In genomic region chr14:79562745-79563144, GRCm38 (mm10) we compare ENCODE assay signal across 8 mouse cellular contexts. TPM values are rescaled to one million over a fixed set of nuclear protein-coding genes. Genes with fewer than 3 reads are reported as not detected.
DNase-seq lines count a peak whose midpoint lies in the region; ATAC-seq and TF ChIP-seq lines count a peak whose summit lies in the region.

No protein-coding gene starts in this region.

- H3K27ac ChIP-seq in forebrain, embryonic 10.5 days: no peak overlapping the region
- no peak overlapping the region for H3K27ac ChIP-seq in forebrain, embryonic 15.5 days (replicated peaks)
- H3K27ac ChIP-seq in embryonic facial prominence, embryonic 10.5 days (replicated peaks): no peak overlapping the region
- no peak overlapping the region for H3K27ac ChIP-seq in limb, embryonic 14.5 days (replicated peaks; ENCODE audit: low read depth, low read length)

- no peak overlapping the region for H3K9ac ChIP-seq in forebrain, embryonic 15.5 days (replicated peaks)
- H3K9ac ChIP-seq in limb, embryonic 14.5 days (ENCODE audit: low read depth, low read length, severe bottlenecking): no peak overlapping the region

- H3K9me3 ChIP-seq in forebrain, embryonic 10.5 days: no peaks in the 10 kb centered on the region
- no peaks in the 10 kb centered on the region for H3K9me3 ChIP-seq in forebrain, embryonic 15.5 days
- no peaks in the 10 kb centered on the region for H3K9me3 ChIP-seq in embryonic facial prominence, embryonic 10.5 days
- no peaks in the 10 kb centered on the region for H3K9me3 ChIP-seq in limb, embryonic 14.5 days (ENCODE audit: control insufficient read depth, low read length)

- 0 out of 2 replicates have a peak, but pooled peaks cover 3% of the 10 kb centered on the region for H3K36me3 ChIP-seq in forebrain, embryonic 10.5 days (replicated peaks)
- no peaks in the 10 kb centered on the region for H3K36me3 ChIP-seq in forebrain, embryonic 15.5 days
- peaks cover 7% of the 10 kb centered on the region; the same call in 1 of the 2 replicates for H3K36me3 ChIP-seq in embryonic facial prominence, embryonic 10.5 days (replicated peaks)
- H3K36me3 ChIP-seq in limb, embryonic 14.5 days (ENCODE audit: control insufficient read depth, insufficient read depth, low read length): peaks cover 17% of the 10 kb centered on the region; the same call in 1 of the 2 replicates

- no peak for ATAC-seq in forebrain, embryonic 15.5 days (replicated peaks)
- ATAC-seq in limb, embryonic 14.5 days (ENCODE audit: low FRiP score, low read depth): no peak

- H3K4me3 ChIP-seq in forebrain, embryonic 10.5 days: no peak overlapping the region
- H3K4me3 ChIP-seq in forebrain, embryonic 15.5 days: no peak overlapping the region
- no peak overlapping the region for H3K4me3 ChIP-seq in embryonic facial prominence, embryonic 10.5 days
- H3K4me3 ChIP-seq in limb, embryonic 14.5 days (replicated peaks; ENCODE audit: low read length): no peak overlapping the region

- 22% methylated on average over 5 of the region's 5 CpGs for WGBS in forebrain, embryonic 10.5 days
- WGBS in forebrain, embryonic 15.5 days: 33% methylated on average over 5 of the region's 5 CpGs
- 19% methylated on average over 5 of the region's 5 CpGs for WGBS in embryonic facial prominence, embryonic 10.5 days
- WGBS in limb, embryonic 14.5 days: 22% methylated on average over 5 of the region's 5 CpGs

- no peak overlapping the region for H3K4me2 ChIP-seq in forebrain, embryonic 15.5 days (replicated peaks)
- H3K4me2 ChIP-seq in limb, embryonic 14.5 days (replicated peaks; ENCODE audit: low read depth, low read length, severe bottlenecking): no peak overlapping the region

- peak; percentile 35 for DNase-seq in forebrain, embryonic 10.5 days (ENCODE audit: extremely low spot score, low spot score)
- DNase-seq in 416B (ENCODE audit: low read depth): peak; percentile 68
- peak; percentile 66 for DNase-seq in adrenal gland, postnatal 10 days
- DNase-seq in embryonic facial prominence, embryonic 10.5 days (ENCODE audit: low spot score): peak; percentile 57
- DNase-seq in heart, postnatal 10 days: peak; percentile 67 to 74
- peak; percentile 67 for DNase-seq in limb, embryonic 14.5 days (ENCODE audit: low spot score)
- DNase-seq in natural killer cell, adult 2 months (ENCODE audit: low spot score in 2 of 2): peak; percentile 37 to 55

- H3K27me3 ChIP-seq in forebrain, embryonic 10.5 days (ENCODE audit: poor library complexity, severe bottlenecking): no peaks in the 10 kb centered on the region
- H3K27me3 ChIP-seq in forebrain, embryonic 15.5 days: no peaks in the 10 kb centered on the region
- no peaks in the 10 kb centered on the region for H3K27me3 ChIP-seq in embryonic facial prominence, embryonic 10.5 days (replicated peaks; ENCODE audit: low read depth, poor library complexity, severe bottlenecking)
- H3K27me3 ChIP-seq in limb, embryonic 14.5 days (ENCODE audit: control insufficient read depth, insufficient read depth, low read length): no peaks in the 10 kb centered on the region

- intact Hi-C loops in heart, postnatal 10 days (cut with DNase I): loop anchor here (2.0 to 5.0 kb wide), 3 partner anchors 40 to 170 kb away; partner anchors contain the start of gene Naa16

- TF ChIP-seq POLR2A in limb, embryonic 14.5 days (IDR thresholded peaks at IDR 0.05; ENCODE audit: borderline replicate concordance, extremely low read depth, insufficient read depth, insufficient read length): no peak

- H3K4me1 ChIP-seq in forebrain, embryonic 10.5 days: no peaks in the 10 kb centered on the region
- no peaks in the 10 kb centered on the region for H3K4me1 ChIP-seq in forebrain, embryonic 15.5 days
- H3K4me1 ChIP-seq in embryonic facial prominence, embryonic 10.5 days: 0 out of 2 replicates have a peak, but pooled peaks cover 2% of the 10 kb centered on the region
- no peaks in the 10 kb centered on the region for H3K4me1 ChIP-seq in limb, embryonic 14.5 days (ENCODE audit: control insufficient read depth, insufficient read depth, low read length)

RNA-seq across cellular contexts. Expression of gene Sugt1, which starts 24.7 kb away (rescaled TPM):
- 152 and 162 TPM in 2 replicates for polyA plus RNA-seq in forebrain, embryonic 10.5 days (2016; fragmentation: Nextera tagmentation; extraction: Ambion mirVana)
- polyA plus RNA-seq in forebrain, embryonic 15.5 days (2015; fragmentation: Nextera tagmentation; extraction: Ambion mirVana): 116 and 122 TPM in 2 replicates
- total RNA-seq in adrenal gland, postnatal 10 days (2021): 100 to 1,000 TPM in 1 of 2 experiments, 10 to 100 TPM in 1; 98.5 to 126 TPM
- 151 and 155 TPM in 2 replicates for polyA plus RNA-seq in embryonic facial prominence, embryonic 10.5 days (2016; fragmentation: Nextera tagmentation; extraction: Ambion mirVana)
- 10 to 100 TPM; 83.3 to 89.9 TPM for total RNA-seq in heart, postnatal 10 days (2021)
- 32.0 and 55.4 TPM in 2 replicates for polyA plus RNA-seq in limb, embryonic 14.5 days (2012; rRNA removed)
- polyA plus RNA-seq in limb, embryonic 14.5 days (2014; fragmentation: Nextera tagmentation; extraction: Ambion mirVana): 122 and 129 TPM in 2 replicates
